Mouse (Mus musculus) ES-Bruce4 (cell line): Measurements from ENCODE around the gene Sprr1a.

Source experiments
- CTCF ChIP-seq: IDR thresholded peaks from one replicate; pipeline ENCODE4 v1.8.1; 2011; ENCODE audit warnings: low read depth, low read length
- EP300 ChIP-seq: IDR thresholded peaks from 2 replicates; pipeline ENCODE4 v1.6.1; 2011; ENCODE audit warnings: low read depth, low read length; ENCODE audit not compliant: insufficient read depth
- POLR2A ChIP-seq: IDR thresholded peaks from one replicate; pipeline ENCODE4 v1.8.1; 2011; ENCODE audit warnings: low read length; ENCODE audit not compliant: insufficient read depth

DNA sequence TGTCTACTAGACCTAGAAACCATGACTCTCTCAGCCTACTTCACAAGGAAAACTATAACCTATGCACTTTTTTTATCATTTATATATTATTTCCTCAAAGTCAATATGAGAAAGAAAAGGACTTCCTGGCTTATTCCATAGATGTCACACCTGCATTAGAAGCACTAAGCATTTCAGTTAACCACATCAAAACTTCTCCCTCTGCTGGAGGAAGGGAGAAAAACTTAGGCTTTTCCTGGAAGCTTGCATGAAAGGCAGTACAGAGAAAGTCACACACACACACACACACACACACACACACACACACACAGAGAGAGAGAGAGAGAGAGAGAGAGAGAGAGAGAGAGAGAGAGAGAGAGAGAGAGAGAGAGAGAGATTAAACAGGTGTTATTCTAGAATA, 26.6 kb upstream of the Sprr1a start:
- TF ChIP-seq CTCF (no peak), POLR2A (no peak), EP300 (no peak)
